Mouse (Mus musculus) thymus, adult 2 months (tissue): ENCODE measurements around the gene Herc6.

Experiments used
- CTCF ChIP-seq: fragments of 200-500 bp; IDR thresholded peaks from 2 replicates; pipeline ENCODE4 v1.5.1; 2012; ENCODE audit warnings: mild to moderate bottlenecking, control low read depth, low read length, moderate library complexity, borderline replicate concordance; ENCODE audit not compliant: control insufficient read depth, poor library complexity, insufficient read depth; ENCODE audit errors: extremely low read depth
- POLR2A ChIP-seq: fragments of 200-500 bp; IDR thresholded peaks from 2 replicates; pipeline ENCODE4 v1.6.1; 2012; ENCODE audit warnings: mild to moderate bottlenecking, low read length, control low read depth, moderate library complexity; ENCODE audit not compliant: control insufficient read depth, poor library complexity, insufficient read depth; ENCODE audit errors: extremely low read depth

DNA sequence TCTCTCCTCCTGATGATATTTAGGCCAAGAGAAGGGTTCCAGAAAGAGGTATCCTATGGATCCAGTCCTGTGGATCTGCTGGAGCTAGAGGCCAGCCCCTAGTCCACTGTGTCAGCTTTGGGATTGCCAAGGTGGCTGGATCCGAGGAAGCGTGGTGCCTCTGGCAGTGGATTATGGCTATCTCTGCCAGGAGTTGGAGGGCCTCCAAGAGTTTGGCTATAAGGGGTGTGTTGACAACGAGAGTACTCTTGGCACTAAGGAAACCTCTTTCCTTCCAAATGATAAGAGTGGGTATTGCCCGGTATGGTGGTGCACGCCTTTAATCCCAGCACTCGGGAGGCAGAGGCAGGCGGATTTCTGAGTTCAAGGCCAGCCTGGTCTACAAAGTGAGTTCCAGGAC is 15.3 kb upstream of the Herc6 start:
- no peak for TF ChIP-seq CTCF
- TF ChIP-seq POLR2A = no peak
